Mouse (Mus musculus) CH12.LX (cell line): ENCODE measurements around the gene Plcb3. TPM values are rescaled to one million over a fixed set of nuclear protein-coding genes. Genes with fewer than 3 reads are reported as not detected.
A peak's percentile ranks its signal among the peaks of the same experiment; 100 is the strongest.

ENCODE experiments used
- DNase-seq: peaks from one replicate; pipeline ENCODE4 v3.0.0-alpha.2; 2013; ENCODE audit errors: extremely low read depth
- H3K27ac ChIP-seq: 2 replicates; pipeline ENCODE4 v1.5.1; 2012; ENCODE audit warnings: low read depth, mild to moderate bottlenecking, control low read depth, moderate library complexity; ENCODE audit not compliant: insufficient read depth
- H3K27me3 ChIP-seq: replicated peaks from 2 replicates; pipeline ENCODE3; 2012; ENCODE audit warnings: inconsistent platforms
- H3K36me3 ChIP-seq, 2 experiments: replicated peaks in 1 of 2; 2 replicates each; pipeline versions ENCODE3 to v1.6.1; 2012; ENCODE audit warnings: inconsistent platforms in 1 of 2, low read length in 1 of 2, mild to moderate bottlenecking in 1 of 2, mixed read lengths in 1 of 2, moderate library complexity in 1 of 2; ENCODE audit not compliant: control insufficient read depth in 1 of 2, insufficient read depth in 1 of 2
- H3K4me1 ChIP-seq, 2 experiments: 2 replicates each; pipeline ENCODE4 v1.6.1; 2012; ENCODE audit warnings: inconsistent platforms in 1 of 2, moderate library complexity in 1 of 2; ENCODE audit not compliant: insufficient read depth in 2 of 2, control insufficient read depth in 1 of 2
- H3K4me2 ChIP-seq: 2 replicates; pipeline ENCODE4 v1.6.1; 2012; ENCODE audit warnings: low read depth, mild to moderate bottlenecking, control low read depth; ENCODE audit not compliant: poor library complexity, insufficient read depth, severe bottlenecking
- H3K4me3 ChIP-seq, 3 experiments: fragments of 150-350 bp in 1 of 3; sonication (generic) in 1 of 3; replicated peaks in 1 of 3; 2 replicates each; pipeline versions ENCODE3 to v1.5.1; 2011 to 2012; ENCODE audit warnings: low read depth in 2 of 3, low read length in 2 of 3, mild to moderate bottlenecking in 2 of 3, moderate library complexity in 2 of 3, control low read depth in 1 of 3, improper control_type of control experiment in 1 of 3, inconsistent platforms in 1 of 3, mixed read lengths in 1 of 3; ENCODE audit not compliant: poor library complexity in 1 of 3
- H3K79me2 ChIP-seq: replicated peaks from 2 replicates; pipeline ENCODE4 v1.6.1; 2012; ENCODE audit warnings: mild to moderate bottlenecking, moderate library complexity; ENCODE audit not compliant: control insufficient read depth, poor library complexity, insufficient read depth, severe bottlenecking; ENCODE audit errors: extremely low read depth
- H3K9ac ChIP-seq: 2 replicates; pipeline ENCODE4 v1.6.1; 2012; ENCODE audit warnings: low read depth, mild to moderate bottlenecking, control low read depth, moderate library complexity; ENCODE audit not compliant: insufficient read depth
- H3K9me3 ChIP-seq: replicated peaks from 2 replicates; pipeline ENCODE3; 2012; ENCODE audit warnings: low read length, inconsistent platforms, mixed read lengths
- CHD1 ChIP-seq: IDR thresholded peaks from 2 replicates; pipeline ENCODE4 v1.6.1; 2012; ENCODE audit warnings: low read depth, low read length, improper control_type of control experiment, inconsistent platforms
- CHD2 ChIP-seq: IDR thresholded peaks from 2 replicates; pipeline ENCODE4 v1.6.1; 2011; ENCODE audit warnings: low read length, improper control_type of control experiment
- CTCF ChIP-seq, 2 experiments: IDR thresholded peaks in 1 of 2; conservative IDR thresholded peaks in 1 of 2; 2 replicates each; pipeline ENCODE4 v1.5.1; 2011 to 2012; ENCODE audit warnings: low read depth in 2 of 2, low read length in 2 of 2, improper control_type of control experiment in 1 of 2, inconsistent platforms in 1 of 2, mild to moderate bottlenecking in 1 of 2, moderate library complexity in 1 of 2
- E2F4 ChIP-seq: IDR thresholded peaks from 2 replicates; pipeline ENCODE4 v1.6.1; 2011; ENCODE audit warnings: low read depth, low read length, improper control_type of control experiment; ENCODE audit not compliant: insufficient replicate concordance
- ETS1 ChIP-seq: conservative IDR thresholded peaks from 2 replicates; pipeline ENCODE4 v1.6.1; 2012; ENCODE audit warnings: low read depth, mild to moderate bottlenecking, inconsistent platforms, low read length, improper control_type of control experiment, moderate library complexity
- GABPA ChIP-seq: IDR thresholded peaks from 2 replicates; pipeline ENCODE4 v1.6.1; 2012; ENCODE audit warnings: low read depth, low read length, improper control_type of control experiment, inconsistent platforms; ENCODE audit not compliant: insufficient replicate concordance
- HCFC1 ChIP-seq: IDR thresholded peaks from 2 replicates; pipeline ENCODE4 v1.6.1; 2012; ENCODE audit warnings: low read depth, mild to moderate bottlenecking, inconsistent platforms, low read length, improper control_type of control experiment
- IRF4 ChIP-seq: IDR thresholded peaks from 2 replicates; pipeline ENCODE4 v1.6.1; 2014; ENCODE audit warnings: low read depth, mild to moderate bottlenecking, inconsistent platforms, low read length, improper control_type of control experiment
- JUN ChIP-seq: IDR thresholded peaks from 2 replicates; pipeline ENCODE4 v1.6.1; 2011; ENCODE audit warnings: low read depth, mild to moderate bottlenecking, low read length, improper control_type of control experiment, moderate library complexity; ENCODE audit not compliant: insufficient read depth
- JUND ChIP-seq: conservative IDR thresholded peaks from 2 replicates; pipeline ENCODE4 v1.6.1; 2011; ENCODE audit warnings: low read depth, low read length, improper control_type of control experiment
- MAX ChIP-seq: IDR thresholded peaks from 2 replicates; pipeline ENCODE4 v1.6.1; 2011; ENCODE audit warnings: low read length, improper control_type of control experiment
- MAZ ChIP-seq: IDR thresholded peaks from 2 replicates; pipeline ENCODE4 v1.6.1; 2012; ENCODE audit warnings: low read depth, mild to moderate bottlenecking, inconsistent platforms, low read length, improper control_type of control experiment, moderate library complexity
- MEF2A ChIP-seq: IDR thresholded peaks from 2 replicates; pipeline ENCODE4 v1.6.1; 2014; ENCODE audit warnings: low read depth, mild to moderate bottlenecking, inconsistent platforms, low read length, improper control_type of control experiment, borderline replicate concordance
- MXI1 ChIP-seq: IDR thresholded peaks from 2 replicates; pipeline ENCODE4 v1.6.1; 2011; ENCODE audit warnings: mild to moderate bottlenecking, low read depth, low read length, improper control_type of control experiment
- MYC ChIP-seq: IDR thresholded peaks from 2 replicates; pipeline ENCODE4 v1.6.1; 2011; ENCODE audit warnings: low read depth, mild to moderate bottlenecking, improper control_type of control experiment, low read length
- PAX5 ChIP-seq: IDR thresholded peaks from 2 replicates; pipeline ENCODE4 v1.6.1; 2012; ENCODE audit warnings: low read length, inconsistent platforms, mixed read lengths
- POLR2AphosphoS2 ChIP-seq: IDR thresholded peaks from 2 replicates; pipeline ENCODE4 v1.6.1; 2011; ENCODE audit warnings: low read depth, low read length, improper control_type of control experiment
- RAD21 ChIP-seq: IDR thresholded peaks from 2 replicates; pipeline ENCODE4 v1.6.1; 2011; ENCODE audit warnings: low read depth, mild to moderate bottlenecking, low read length, improper control_type of control experiment, moderate library complexity
- SIN3A ChIP-seq: IDR thresholded peaks from 2 replicates; pipeline ENCODE4 v1.6.1; 2012; ENCODE audit warnings: low read length, improper control_type of control experiment, inconsistent platforms
- TCF12 ChIP-seq: IDR thresholded peaks from 2 replicates; pipeline ENCODE4 v1.6.1; 2014; ENCODE audit warnings: low read depth, mild to moderate bottlenecking, inconsistent platforms, low read length, improper control_type of control experiment
- USF1 ChIP-seq: IDR thresholded peaks from 2 replicates; pipeline ENCODE4 v1.6.1; 2014; ENCODE audit warnings: low read depth, mild to moderate bottlenecking, inconsistent platforms, low read length, improper control_type of control experiment
- USF2 ChIP-seq: conservative IDR thresholded peaks from 2 replicates; pipeline ENCODE4 v1.6.1; 2011; ENCODE audit warnings: low read depth, low read length, improper control_type of control experiment
- ZC3H11A ChIP-seq: IDR thresholded peaks from 2 replicates; pipeline ENCODE4 v1.6.1; 2012; ENCODE audit warnings: low read depth, mild to moderate bottlenecking, inconsistent platforms, low read length, improper control_type of control experiment
- ZKSCAN1 ChIP-seq: IDR thresholded peaks from 2 replicates; pipeline ENCODE4 v1.6.1; 2012; ENCODE audit warnings: low read depth, inconsistent platforms, low read length, improper control_type of control experiment, borderline replicate concordance
- ZMIZ1 ChIP-seq: IDR thresholded peaks from 2 replicates; pipeline ENCODE4 v1.6.1; 2012; ENCODE audit warnings: low read depth, mild to moderate bottlenecking, inconsistent platforms, low read length, improper control_type of control experiment
- ZNF384 ChIP-seq: IDR thresholded peaks from 2 replicates; pipeline ENCODE4 v1.6.1; 2012; ENCODE audit warnings: low read depth, low read length, improper control_type of control experiment, inconsistent platforms
- dilution Hi-C: fragments of 300-500 bp; cut with MboI; formaldehyde crosslinking; loops from 2 replicates; pipeline ENCODE4 v1.14.3; 2020; ENCODE audit warnings: low sequenced_read_pairs; ENCODE audit not compliant: extremely low pct_unique_long_range_greater_than_20kb, extremely low pct_ligation_motif_present
- in situ Hi-C: fragments of 300-500 bp; cut with MboI; formaldehyde crosslinking; loops from 3 replicates; pipeline ENCODE4 v1.14.3; 2019; ENCODE audit warnings: low sequenced_read_pairs, low pct_ligation_motif_present, low pct_unique_long_range_greater_than_20kb, mixed read lengths
- polyA plus RNA-seq: library from polyadenylated mRNA; unstranded; fragments of >175 nt; gene quantifications from 2 replicates; pipeline ENCODE4 v1.2.1, GENCODE M21; 2012; ENCODE audit warnings: low read depth; ENCODE audit not compliant: insufficient read length
- total RNA-seq, 2 experiments: library from RNA; depleted of rRNA; stranded (reverse); fragments of 300-350 nt in 1 of 2; fragments of >200 nt in 1 of 2; gene quantifications; 2 replicates each; pipeline ENCODE4 v1.2.3; 2012 to 2014

Gene Plcb3
- total and polyA plus RNA-seq, 3 experiments, result 4.1 to 8.2 (median 7.5) TPM

- dilution Hi-C loops, result no loop called here
These were observed 16.9 kb upstream of the Plcb3 start for GRCm38 (mm10) chr19:6993011-6993770.

DNA sequence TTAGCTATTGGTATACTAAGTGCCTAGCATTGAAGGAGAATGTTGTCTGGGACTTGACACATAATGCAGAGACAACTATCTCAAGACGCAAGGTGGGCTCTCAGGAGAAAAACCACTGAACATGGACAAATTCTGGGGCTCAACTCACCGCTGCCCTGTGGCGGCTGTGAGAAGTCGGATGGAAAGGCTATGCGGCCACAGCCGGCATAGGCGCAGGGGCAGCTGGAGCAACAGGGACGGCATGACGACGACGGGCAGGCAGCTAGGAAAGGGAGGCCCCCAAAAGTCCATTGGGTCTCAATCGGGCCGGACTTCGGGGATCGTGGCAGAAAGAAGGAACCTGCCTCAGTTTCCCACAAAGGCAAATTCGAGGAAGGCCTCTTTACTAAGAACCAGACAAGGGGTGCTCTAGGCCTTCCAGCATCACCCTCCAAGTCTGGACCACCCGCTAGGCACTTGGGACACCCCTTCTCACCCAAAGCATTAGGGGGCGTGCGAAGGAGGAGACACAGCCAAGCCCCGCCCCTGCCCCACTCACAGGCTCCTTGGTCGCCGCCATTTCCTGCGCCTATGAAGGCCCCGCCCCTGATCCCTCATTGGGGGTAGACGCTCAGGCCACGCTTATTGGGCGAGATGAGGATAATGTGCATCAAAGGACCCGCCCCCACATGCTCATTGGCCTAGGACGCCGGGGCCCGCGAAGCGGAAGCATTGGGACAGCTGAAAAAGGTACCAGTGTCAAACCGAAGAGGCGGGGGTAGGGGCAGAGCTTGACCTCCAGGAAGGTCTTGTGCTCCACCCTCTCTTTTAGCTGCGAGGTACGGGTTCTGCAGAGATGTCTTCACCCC lies 16.0 kb upstream of the Plcb3 start, which contains the start of gene Dnajc4:
TSS of gene Dnajc4 (minus strand) at position 562 of the 848 bp plus-strand sequence.
- Histone ChIP-seq H3K4me3 (peak within 1 kb of the TSS; percentile 69 to 90 (median 84)), H3K36me3 (peaks cover 3 to 10% of the 10 kb centered on the region in 2 experiments), H3K4me1 (peaks cover 4 to 44% of the 10 kb centered on the region in 2 experiments), H3K4me2 (peak within 1 kb of the TSS; percentile 81), H3K79me2 (no peaks in the 10 kb centered on the region), H3K9me3 (no peaks in the 10 kb centered on the region), H3K9ac (peak within 1 kb of the TSS; percentile 66), H3K27me3 (no peaks in the 10 kb centered on the region), H3K27ac (peak within 1 kb of the TSS; percentile 9; the same call in 1 of the 2 replicates)
- in situ Hi-C loops, result no loop called here
- dilution Hi-C loops, result no loop called here
- DNase-seq, result peak; percentile 99
- TF ChIP-seq POLR2AphosphoS2 (peak; percentile 75), GABPA (no peak), JUN (no peak), TCF12 (peak; percentile 53), RAD21 (no peak), ETS1 (no peak), MAX (peak; percentile 68; the same call in 1 of the 2 replicates), CHD1 (no peak), ZMIZ1 (0 out of 2 replicates have a peak, but pooled peaks have one; percentile 49), MAZ (peak; percentile 94), MEF2A (peak; percentile 68; the same call in 1 of the 2 replicates), HCFC1 (peak; percentile 71), USF1 (no peak), USF2 (no peak), IRF4 (0 out of 2 replicates have a peak, but pooled peaks have one; percentile 23), MXI1 (peak; percentile 67), MYC (no peak; the same call in 1 of the 2 replicates), E2F4 (peak; percentile 76; the same call in 1 of the 2 replicates), JUND (no peak), ZKSCAN1 (no peak), PAX5 (no peak), SIN3A (peak; percentile 91)

More at GRCm38 (mm10) chr19:6993011-6993770, 16.9 kb upstream of the Plcb3 start:
- Histone ChIP-seq H3K27me3 (no peaks in the 10 kb centered on the region), H3K9me3 (no peaks in the 10 kb centered on the region), H3K4me1 (peaks cover 4 to 47% of the 10 kb centered on the region in 2 experiments), H3K9ac (peak overlapping the region; percentile 46), H3K4me2 (peak overlapping the region; percentile 80), H3K36me3 (peaks cover 6 to 15% of the 10 kb centered on the region in 2 experiments), H3K79me2 (no peaks in the 10 kb centered on the region), H3K4me3 (peak overlapping the region; percentile 6 to 69 (median 23)), H3K27ac (peak overlapping the region; percentile 9; the same call in 1 of the 2 replicates)
- no peak for DNase-seq
- in situ Hi-C loops, result no loop called here
- TF ChIP-seq ETS1 (no peak), ZKSCAN1 (no peak), MEF2A (no peak), ZNF384 (no peak), CHD1 (no peak), SIN3A (no peak; the same call in 1 of the 2 replicates), CHD2 (no peak), RAD21 (no peak), POLR2AphosphoS2 (no peak), TCF12 (no peak), HCFC1 (no peak), CTCF (conservative IDR thresholded peaks at IDR 0.05 in 1 of 2, IDR thresholded peaks at IDR 0.05 in 1 of 2; ENCODE audit: low read depth in 2 of 2, low read length in 2 of 2) (no peak), JUND (no peak), ZC3H11A (no peak), GABPA (no peak)
